Mouse (Mus musculus) CD4-positive, CD25-positive, alpha-beta regulatory T cell, adult 4 months (primary cell): Measurements from ENCODE around the gene Tgfbr2. TPM values are rescaled to one million over a fixed set of nuclear protein-coding genes. Genes with fewer than 3 reads are reported as not detected.

Experiments used
- ATAC-seq: one replicate; pipeline ENCODE4 v1.8.0; 2017
- polyA plus RNA-seq, 2 experiments: library from polyadenylated mRNA; unstranded; fragments of 100-300 nt; shearing (Covaris generic); gene quantifications; one replicate each; pipeline ENCODE4 v1.2.1; 2017

Tgfbr2 gene
- polyA plus RNA-seq, 2 experiments from 2014 or later, result 24.3 to 26.3 TPM

DNA sequence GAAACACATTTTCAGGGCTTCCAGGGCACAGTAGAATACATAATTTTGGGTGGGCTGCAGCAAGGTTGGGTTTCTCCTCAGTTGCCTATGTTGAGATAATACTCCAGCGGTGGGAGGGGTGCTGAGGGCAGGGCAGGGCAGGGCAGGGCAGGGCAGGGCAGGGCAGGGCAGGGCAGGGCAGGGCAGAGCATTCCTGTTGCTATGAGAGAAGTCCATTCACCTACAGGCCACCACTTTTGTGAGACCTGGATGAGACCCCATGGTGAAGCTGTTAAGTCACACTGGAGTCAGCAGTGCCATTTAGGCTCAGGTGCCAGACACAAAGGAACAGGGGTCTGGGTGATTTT lies 18.3 kb upstream of the Tgfbr2 start:
- no peak for ATAC-seq

DNA sequence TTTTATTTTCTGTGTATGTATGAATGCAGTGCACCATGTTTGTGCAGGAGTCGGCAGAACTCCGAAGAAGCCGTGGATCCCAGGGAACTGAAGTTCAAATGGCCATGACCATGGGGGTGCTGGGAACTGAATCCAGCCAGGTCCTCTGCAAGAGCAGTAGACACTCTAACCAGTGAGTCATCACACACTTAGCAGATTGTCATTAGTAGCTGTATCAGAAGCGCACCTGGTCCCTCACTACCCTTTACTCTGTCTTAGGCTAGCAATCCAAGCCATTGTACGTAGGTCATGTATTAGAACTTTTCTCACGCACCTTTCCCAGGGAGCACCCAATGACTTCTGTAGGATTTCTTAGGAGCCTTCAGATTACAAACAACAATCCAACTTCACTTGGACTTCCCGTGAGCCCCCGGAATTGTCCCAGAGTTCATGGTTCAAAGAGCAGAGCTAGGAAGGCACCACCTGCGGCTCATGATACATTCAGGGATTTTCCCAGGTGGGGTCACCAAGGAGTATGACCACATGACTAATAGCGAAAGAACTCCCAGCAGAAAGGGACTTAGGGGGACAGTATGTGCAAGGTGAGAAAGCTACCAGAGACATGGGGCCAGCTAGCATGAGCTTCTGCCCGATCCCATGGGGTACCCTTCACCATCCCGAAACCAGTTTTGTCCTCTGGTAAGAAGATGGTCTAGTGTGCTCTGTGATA lies 17.8 kb upstream of the Tgfbr2 start:
- ATAC-seq, result no peak

DNA sequence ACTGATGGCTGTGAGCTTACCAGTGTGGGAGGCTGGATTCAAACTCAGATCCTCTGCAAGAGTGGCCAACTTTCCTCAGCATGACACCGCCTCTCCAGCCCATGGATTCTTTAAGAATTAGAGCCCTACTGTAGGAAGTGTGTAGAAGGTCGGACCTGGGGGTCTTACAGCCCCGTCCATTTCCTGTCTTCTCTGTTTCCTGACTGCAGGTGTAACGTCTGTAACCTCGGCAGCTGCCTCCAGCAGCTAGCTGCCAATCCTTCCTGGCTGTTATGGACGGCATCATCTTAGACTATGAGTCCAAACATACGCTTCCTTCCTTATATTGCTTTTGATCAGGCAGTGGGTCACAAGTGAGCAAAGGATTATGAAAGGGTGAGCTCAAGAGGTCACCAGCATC lies 17.1 kb upstream of the Tgfbr2 start:
- no peak for ATAC-seq

DNA sequence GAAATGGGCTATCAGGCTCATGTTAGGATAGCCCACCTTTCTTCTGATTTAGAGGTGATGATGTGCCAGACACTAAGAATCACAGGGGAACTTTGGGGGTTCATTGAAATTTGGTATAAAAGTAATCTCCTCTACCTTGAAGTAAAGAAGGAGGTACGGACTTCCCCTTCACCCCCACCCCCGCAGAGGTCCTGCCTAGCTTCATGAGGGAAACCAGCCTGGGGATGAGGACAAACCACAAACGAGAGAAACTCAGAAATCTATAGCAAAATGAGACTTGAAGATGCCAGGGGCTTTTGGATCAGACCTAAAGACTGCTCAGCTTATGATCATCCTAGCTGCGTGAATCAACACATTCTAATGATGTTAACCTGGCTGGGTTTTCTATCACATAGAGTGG lies 14.7 kb upstream of the Tgfbr2 start:
- peak; percentile 30 for ATAC-seq

DNA sequence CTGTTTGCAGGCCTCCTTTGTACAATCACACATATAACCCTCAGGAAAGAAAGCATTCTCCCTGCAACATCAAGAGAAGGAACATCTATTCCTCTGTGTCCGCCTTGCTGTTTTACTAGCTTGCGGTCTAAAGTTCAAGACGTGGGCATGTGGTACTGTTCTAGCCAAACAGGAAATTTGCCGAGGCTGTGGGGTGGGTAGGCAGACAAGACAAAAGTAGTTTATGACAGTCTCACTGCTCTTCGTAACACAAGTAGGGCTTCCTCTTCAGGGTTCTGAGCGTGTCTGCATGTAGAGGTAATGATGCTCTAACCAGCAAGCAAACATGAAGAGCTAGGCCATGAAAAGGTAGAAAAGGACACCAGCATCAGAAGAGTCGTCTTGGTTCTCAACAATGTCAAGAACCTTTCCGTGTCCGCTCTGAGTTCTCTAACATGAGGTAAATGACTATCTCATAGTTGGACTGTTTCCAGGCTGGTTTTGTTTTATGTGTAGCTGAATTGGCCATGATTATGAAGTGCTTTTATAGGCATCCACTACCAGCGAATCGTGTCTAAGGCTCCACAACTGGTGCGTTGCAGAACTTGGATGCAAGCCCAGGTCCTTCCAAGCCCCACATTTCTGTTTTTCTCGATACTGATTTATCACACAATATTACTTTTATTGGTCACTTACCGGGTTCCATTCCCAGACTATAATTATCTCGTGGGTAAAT lies 13.9 kb upstream of the Tgfbr2 start:
- peak; percentile 84 for ATAC-seq

DNA sequence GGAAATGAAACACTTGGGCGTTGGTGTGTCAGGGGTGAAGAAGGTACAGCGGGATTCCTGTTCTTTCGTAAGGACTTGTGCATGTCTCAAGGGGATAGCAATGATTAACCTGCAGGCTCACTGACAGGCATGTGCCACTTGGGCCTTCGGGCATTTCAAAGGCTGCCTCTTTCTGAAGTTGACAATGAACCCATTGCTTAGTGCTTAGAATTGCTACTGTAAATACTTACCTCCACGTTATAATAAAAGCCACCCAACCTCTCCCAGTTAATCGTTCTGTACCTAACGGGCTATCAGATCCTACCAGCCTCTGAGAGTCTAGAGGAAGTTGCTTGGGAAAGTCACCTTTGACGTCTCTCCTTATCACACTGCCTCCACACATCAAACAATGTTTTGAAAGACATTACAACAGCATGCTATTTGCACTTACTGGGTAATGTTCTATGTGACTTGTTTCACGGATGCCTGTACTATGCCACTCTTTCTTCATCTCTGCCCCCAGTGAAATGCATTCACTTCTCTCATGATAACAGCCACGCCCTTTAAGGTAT lies 12.1 kb upstream of the Tgfbr2 start:
- peak; percentile 13 for ATAC-seq

DNA sequence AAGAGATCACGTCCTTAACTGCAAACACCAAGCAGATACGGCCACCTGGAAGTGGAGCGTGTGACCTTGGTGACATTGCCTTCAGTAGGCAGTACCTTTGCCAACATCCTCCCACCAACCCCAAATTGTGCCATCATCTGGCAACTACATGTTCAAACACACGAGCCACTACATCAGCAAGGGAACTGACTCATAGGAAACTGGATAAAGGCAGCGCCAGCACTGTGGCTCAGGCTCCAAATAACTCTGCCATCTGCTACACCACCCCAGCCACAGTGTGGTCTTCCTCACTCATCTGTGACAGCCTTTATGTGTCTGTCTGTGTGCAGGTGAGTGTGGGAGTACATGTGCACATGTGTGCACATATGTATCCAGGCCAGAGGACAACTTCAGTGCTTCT lies 9.7 kb upstream of the Tgfbr2 start:
- no peak for ATAC-seq

DNA sequence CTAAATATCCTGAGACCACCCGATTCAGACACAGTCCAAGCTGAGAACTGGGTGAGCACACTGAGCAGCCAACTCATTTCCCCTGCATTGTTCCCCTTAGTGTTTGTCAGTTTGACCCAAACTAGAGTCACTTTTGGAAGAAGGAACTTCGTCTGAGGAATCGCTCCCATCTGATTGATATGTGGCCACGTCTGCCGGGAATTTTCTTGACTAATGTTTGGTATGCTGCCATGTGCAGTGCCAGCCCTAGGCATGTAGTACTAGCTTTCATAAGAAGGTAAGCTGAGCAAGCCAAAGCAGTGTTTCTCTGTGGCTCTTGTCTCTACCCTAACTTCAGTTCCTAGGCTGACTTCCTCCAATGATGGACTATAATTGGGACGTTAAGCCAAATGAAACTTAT lies 7.9 kb upstream of the Tgfbr2 start:
- ATAC-seq, result no peak

DNA sequence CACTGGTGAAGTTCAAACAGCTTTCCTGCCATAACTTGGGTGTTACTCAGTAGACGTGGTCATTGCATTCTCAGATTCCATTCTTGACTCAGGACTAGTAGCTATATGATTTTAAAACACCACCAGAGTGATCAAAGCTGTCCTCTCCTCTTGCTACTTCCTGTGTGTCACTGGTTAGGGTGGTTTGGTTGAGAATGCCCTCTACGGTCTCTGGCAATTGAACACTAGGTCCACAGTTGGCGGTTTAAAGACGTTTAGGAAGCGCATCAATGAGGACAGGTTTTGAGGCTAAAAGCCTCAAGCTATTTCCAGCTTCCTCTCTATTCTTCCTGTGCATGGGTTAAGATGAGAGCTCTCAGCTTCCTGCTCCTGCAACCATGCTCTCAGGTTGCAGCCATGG lies 6.4 kb upstream of the Tgfbr2 start:
- ATAC-seq, result peak; percentile 70

DNA sequence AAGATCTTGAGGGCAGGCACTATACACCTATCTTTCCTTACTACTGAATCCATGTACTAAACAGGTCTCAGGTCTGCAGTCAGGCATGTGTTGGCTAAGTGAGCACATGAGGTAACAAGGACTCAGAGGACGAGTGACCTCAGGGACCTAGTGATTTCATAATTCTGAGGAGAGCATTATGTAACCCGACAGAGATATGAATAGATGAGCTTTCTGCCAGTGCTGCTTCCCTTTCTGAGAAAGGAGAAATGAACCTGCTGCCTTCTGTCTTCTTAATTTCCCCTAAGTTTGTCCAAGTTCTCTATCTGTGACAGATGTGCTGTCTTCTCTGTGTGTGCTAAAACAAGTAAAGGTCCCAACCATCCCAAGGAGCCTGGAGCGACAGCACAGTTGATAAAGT lies 3.0 kb upstream of the Tgfbr2 start:
- ATAC-seq, result no peak

DNA sequence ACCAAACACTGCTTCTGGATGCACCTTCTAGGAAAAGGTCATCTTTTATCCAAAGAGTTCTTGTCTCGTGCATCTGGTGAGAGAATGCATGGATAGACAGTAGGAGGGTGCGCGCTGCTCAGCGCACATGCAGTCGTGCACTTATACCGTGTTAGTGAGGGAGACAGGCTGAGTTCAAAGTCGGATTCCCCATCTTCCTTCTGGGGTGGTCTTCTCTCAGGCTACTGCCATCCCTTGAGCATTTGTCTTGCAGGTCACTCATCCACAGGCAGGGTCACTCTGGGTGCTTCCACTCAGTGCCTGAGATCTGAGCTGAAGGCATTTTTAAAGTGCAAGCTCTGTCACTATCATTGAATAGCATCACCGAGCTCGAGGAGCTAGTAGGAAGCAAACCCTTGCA lies 1.9 kb upstream of the Tgfbr2 start:
- no peak for ATAC-seq

DNA sequence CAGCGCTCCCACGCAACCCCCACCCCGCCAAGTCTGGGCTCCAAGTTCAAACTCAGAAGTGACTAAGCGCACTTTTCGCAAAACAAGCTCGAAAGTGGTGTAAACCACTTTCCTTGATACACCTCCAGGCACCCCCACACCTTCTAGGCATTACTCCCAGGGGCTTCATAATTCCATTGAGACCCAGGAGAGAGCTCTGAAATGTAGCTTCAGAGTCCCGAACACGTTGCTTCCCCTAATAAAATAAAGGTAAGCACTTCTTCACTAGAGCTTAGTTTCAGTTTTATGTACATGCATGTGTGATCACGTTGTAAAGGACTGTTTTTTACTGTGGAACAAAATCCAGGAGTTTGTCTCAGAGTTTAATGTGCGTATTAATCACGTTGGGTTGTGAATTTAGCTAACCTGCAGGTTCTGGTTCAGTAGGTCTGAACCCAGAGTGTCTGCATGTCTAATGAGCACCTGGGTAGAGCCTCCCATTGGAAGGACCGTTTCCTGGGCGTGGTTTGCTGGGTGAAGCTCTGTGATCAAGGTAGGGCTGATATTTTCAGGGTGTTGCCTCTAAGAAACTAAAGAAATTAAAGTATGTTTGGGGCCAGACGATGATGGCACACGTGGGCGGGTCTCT lies 442 bp upstream of the Tgfbr2 start:
- ATAC-seq, result peak; percentile 78

DNA sequence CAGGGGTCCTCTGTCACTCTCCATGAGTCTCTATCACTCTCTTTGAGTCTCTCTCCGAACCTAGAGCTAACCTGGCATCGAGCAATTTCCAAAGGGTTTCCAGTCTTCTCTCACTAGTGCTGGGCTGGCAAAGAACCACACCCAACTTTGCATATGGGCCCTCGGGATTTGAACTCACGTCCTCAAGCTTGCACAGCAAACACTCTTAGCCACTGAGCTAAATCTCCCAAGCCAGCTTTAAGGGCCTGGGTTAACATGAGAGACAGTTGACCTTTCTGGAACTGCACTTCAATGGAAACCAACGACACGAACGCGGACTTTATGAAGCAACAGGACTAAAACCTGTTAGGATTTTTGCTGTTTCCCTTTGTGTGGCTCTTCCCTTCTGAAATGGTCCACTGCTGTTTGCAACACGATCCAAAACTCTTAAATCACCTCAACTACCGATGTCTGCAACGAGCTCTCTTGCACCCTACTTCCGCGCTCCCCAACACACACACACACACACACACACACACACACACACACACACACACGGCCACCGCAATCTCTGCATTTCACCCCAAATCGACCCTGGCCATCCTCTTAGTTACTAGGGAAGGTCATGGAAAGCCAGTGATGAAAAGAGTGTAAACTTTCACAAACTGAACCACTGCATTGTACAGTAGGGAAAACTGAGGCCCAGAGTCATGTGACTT lies 1.5 kb downstream of the Tgfbr2 start:
- no peak for ATAC-seq

DNA sequence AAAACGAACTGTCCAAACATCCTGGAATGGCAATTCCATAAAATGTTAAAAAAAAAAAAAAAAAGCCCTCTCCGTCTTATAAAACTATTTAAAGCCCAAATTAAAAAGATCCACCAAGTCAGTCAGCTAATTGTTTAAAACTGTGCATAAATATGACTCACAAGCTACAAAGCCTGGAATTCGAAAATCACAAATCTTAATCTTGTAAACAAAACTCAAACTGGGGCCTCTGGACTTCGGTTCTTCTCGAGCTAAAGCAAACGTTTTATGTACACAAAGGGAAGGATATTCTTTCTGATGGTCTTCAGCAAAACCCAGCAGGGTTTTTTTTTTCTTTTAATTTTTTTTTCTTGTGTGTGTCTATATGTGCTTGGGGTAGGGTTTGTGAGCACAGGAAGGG lies 2.1 kb downstream of the Tgfbr2 start:
- no peak for ATAC-seq

DNA sequence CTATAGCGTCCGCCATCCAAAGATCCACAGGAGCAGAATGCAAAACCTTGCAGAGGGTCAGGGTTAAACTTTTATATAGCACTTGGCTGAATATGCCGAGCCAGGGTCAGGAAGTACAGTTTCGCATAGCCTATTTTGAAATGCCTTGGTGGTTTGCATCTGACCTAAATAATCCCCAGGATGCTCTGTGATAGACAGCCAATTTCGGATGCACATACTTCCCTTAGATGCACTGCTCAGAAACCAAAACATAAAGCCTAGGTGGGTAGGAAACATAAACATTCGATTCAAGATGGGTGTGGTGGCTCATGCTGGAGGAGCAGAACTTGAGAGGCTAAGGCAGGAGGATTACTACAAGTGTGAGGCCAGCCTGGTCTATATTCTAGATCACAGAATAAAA lies 6.1 kb downstream of the Tgfbr2 start:
- peak; percentile 38 for ATAC-seq

DNA sequence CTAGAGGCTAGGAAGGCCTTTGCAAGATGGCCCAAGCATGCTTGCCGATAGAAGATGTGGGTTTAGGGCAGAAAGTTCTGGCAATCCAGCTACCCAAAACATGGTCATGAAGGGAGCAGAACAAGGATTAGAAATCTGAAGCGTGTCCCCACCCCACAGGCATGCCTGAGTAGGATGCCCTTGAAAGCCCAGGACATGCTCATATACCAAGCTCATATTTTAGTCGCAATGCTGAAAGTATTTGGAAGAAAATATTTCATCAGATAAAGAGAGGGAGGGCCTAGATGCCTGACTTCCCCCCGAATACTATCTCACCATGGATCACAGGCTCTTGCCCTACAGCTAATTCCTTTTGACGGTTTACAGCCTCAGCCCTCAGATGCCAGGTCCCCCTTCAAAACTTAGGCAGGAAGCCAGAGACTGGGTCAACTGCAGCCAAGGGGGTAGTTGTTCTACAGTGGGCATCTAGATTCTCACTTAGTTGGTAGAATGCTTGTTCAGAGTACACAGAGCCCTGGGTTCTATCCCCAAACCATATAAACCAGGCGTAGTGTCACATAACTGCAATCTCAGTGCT lies 7.8 kb downstream of the Tgfbr2 start:
- ATAC-seq, result no peak

DNA sequence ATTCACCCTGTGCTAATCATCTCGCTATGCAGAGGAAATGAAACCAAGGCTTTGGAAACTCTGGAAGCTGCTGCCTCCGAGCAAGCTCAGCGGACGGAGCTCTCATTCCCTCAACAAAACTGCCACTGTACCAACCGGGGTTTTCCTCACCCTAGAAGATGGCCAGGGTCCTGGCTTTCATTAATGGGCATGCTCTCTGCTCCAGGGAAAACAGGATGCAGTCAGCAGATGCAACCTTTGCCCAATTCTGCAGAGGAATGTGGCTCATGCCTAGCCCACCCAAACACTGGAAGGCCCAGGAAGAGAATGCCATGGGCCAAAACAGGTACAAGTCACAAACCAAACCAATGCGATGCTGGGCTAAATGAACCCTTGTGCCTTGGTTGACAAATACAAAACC lies 8.8 kb downstream of the Tgfbr2 start:
- ATAC-seq, result no peak

DNA sequence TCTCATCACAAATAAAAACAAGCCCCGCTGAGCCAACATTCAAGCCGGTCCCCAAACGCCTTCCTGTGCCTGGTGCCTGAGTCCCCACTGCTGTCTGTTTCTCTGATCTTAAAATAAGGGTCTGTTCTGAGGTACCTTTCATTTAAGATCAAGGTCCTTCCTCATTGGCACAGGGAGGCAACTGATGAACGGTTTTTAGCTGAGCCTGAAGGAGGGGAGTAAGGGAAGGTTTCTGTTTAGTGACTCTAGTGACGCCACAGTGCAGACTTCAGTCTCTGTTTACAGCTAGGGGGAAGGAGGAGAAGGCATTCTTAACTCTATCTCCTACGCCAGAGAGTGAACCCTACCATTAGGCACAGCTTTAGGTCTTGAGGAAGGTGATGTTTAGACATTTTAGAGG lies 11.3 kb downstream of the Tgfbr2 start:
- peak; percentile 40 for ATAC-seq

DNA sequence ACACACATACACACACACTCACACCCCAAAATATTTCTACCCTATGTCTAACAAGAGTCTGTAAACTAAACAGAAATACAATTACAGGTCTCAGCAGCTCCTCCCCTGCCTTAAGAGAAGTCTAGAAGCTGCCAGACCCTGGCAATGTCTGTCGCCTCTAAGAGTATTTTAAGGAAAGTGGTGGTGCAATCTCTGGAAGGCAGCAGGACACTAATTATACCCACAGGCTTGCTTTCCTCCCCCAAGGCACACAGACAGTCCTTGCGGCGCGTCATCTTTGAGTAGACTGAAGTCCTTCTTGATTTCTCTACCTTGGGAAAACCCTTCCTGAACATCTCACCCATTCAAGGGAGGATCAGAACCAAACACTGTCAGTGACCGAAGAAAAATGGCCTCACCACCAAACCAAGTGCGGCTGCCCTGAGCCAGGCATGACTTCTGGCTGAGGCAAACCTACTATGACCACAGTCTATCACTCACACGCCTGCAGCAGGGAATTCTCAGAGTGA lies 12.2 kb downstream of the Tgfbr2 start:
- no peak for ATAC-seq

DNA sequence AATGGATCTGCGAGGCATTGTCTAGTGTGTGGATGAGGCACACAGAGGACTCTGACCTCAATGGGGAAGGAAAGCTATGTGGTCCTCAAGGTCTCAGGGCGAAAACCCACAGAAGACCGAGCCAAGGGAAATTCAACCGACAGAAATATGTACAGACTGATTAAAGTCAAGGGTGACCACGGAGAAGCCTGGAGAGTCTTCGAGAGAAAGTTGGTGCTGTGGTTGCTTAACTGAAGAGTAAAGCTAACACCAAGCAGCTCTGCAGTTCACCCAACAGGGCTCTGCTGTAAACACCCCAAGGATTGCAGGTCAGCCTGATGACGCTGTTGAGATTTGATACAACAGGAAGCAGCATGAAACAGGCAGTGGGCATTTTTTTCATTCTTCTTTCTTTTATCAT lies 14.3 kb downstream of the Tgfbr2 start:
- ATAC-seq, result peak; percentile 65

DNA sequence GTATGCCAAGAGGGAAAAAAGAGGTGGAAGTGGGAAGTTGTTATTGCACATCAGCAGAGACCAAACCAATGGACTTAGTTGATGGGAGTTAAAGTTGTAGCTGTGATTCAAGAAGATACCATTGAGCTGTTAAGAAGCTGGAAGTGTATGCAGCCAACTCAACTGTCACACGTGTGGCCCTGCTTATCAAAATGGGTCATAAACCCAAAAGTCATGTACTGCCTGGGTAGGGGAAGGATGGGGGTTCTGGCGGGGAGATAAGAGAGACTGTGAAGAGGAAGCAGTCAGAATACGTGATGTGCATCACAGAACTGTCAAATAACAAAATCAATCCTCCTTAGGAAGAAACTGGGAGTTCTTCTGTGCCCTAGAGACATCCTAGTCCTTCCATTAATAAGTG lies 15.1 kb downstream of the Tgfbr2 start:
- peak; percentile 48 for ATAC-seq

DNA sequence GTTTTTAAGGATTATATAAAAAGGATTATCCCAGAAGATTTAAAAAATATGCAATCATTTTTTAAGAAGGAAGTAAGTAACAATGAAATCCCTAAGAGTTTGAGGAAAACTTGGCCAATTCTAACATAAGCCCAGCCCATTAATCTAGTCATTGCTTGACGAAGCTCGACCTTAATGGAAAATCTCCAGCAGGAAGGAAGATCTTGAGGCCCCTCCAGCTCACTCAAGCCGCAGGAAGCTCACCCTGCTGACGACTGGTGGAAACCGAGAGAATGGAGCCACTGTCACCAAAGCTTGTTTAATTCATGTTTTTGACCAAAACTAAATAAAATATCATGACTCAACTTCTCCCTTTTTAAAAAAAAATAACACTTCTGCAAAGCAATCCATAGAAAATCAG lies 18.7 kb downstream of the Tgfbr2 start:
- ATAC-seq, result no peak

DNA sequence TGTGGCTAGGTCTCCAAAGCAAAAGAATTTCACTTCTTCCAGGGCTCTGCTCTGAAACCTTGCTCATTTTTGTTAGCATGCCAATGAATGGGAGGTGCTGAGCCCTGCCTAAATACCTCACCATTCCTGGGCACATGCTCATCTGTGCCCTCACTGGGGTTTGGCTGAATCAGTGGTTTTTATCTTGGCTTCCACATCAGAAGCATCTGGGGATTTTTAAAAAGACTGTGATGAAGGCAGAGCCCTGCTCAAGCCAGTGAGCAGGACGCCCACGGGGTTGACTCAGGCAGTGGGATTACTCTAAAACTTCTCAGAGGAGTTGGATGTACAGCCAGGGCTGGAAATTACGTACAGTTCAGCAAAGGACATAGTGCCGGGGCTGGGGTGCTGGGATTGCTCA lies 22.3 kb downstream of the Tgfbr2 start:
- peak; percentile 74 for ATAC-seq
